Mouse (Mus musculus): ENCODE data around the gene Neu3.

- no peak for TF ChIP-seq EP300 (IDR thresholded peaks at IDR 0.05; ENCODE audit: insufficient read depth, low read depth, low read length)
- TF ChIP-seq CTCF (IDR thresholded peaks at IDR 0.05; ENCODE audit: low read depth, low read length), result no peak
Observed at GRCm38 (mm10) chr7:99836781-99837180, 8.6 kb upstream of the Neu3 start.

All from ES-Bruce4 (cell line).